Mouse (Mus musculus) kidney, adult 11 months (tissue): Measurements from ENCODE around the gene Sppl2c.

Experiments used
- DNase-seq: peaks from one replicate; pipeline ENCODE4 v3.0.0; 2022

Gene Sppl2c

DNA sequence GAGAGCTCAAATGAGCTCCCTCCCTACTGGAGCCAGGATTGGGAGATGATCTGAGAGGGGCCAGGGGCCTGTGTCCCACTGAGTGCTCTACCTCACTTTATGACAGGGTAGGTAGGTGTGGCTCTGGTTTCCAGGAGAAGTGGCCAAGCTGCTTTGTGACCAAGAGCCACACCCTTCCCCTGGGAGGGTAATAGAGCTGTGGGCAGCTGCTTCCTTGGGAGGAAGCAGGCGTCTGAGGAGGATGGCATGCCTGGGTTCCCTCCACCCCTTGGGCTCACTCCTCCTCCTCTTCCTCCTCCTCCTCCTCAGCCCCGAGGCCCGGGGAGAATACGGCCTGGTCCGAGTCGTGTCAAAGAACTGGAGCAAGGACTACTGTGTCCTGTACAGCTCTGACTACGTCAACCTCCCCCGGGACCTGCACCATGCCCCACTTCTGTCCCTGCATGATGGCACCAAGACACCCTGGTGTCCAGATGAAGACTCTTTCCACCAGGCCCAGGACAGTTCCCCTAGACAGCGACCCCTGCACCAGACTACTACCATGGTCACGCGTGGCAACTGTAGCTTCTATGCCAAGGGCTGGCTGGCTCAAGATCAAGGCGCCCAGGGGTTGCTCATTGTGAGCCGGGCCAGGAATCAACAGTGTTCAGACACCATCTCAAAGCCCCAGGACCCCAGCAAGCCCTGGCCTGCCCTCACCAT lies at the start of gene Sppl2c:
Gene Sppl2c (plus strand): TSS at position 193 of the 702 bp plus-strand sequence.
- DNase-seq = no peak

- DNase-seq = no peak
Observed at GRCm38 (mm10) chr11:104138976-104139375, 47.2 kb upstream of the Sppl2c start.

- no peak for DNase-seq
Observed at GRCm38 (mm10) chr11:104144930-104145329, 41.2 kb upstream of the Sppl2c start.

DNA sequence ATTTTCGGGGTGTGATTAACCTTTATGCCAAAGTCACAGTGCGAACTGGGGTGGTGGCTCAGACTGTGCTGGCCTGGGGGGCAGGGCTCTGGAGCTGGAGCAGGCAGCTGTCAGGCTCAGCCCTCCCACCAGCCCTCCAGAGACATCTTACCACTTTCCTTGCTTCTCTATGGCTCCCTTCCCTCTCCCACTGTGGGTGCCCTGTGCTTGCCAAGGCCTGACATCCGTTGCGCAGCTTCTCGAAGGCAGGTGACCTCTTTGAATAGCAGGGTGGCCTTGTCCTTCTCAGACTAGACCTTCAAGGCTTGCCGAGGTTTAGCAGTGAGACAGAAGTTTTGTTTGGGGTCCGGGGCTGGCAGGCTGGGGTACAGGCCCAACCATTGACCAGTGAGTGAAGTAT lies 37.3 kb upstream of the Sppl2c start:
- DNase-seq = no peak

DNA sequence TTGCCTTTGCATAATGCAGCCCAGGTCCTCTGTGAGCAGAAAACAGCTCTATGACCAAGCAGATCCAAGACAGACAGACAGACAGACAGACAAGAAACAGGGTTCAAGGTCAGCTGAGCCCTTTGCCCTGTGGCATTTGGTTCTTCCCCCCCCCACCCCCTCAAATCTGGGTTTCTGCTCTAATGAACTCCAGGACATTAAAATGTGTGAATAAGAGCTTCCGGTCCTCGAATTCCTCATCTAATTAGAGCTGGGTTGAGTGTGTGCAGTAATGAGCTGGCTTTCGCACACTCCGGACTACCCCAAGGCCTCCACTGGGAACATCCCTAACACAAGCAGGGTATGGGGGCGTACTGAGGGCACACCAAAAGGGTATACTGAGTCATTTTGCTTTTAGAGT lies 35.2 kb upstream of the Sppl2c start:
- no peak for DNase-seq

DNA sequence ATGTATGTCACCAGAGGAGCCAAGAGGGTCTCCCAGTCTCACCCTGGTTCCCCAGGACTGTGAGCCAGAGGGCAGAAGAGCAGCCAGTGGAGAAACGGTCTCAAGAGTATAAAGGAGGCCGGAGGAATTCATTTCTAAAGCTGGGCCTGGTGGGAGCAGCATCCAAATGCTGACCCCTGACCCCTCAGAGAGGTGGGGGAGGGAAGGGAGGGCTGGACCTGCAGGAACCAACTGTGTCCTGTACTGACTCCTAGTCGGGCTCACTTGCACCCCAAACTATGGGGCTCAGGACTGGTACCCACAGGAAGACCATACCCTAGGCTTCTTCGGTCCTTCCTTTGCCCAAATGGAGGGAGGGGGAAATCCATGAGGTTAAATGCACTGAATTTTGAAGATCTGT lies 31.8 kb upstream of the Sppl2c start:
- no peak for DNase-seq

DNA sequence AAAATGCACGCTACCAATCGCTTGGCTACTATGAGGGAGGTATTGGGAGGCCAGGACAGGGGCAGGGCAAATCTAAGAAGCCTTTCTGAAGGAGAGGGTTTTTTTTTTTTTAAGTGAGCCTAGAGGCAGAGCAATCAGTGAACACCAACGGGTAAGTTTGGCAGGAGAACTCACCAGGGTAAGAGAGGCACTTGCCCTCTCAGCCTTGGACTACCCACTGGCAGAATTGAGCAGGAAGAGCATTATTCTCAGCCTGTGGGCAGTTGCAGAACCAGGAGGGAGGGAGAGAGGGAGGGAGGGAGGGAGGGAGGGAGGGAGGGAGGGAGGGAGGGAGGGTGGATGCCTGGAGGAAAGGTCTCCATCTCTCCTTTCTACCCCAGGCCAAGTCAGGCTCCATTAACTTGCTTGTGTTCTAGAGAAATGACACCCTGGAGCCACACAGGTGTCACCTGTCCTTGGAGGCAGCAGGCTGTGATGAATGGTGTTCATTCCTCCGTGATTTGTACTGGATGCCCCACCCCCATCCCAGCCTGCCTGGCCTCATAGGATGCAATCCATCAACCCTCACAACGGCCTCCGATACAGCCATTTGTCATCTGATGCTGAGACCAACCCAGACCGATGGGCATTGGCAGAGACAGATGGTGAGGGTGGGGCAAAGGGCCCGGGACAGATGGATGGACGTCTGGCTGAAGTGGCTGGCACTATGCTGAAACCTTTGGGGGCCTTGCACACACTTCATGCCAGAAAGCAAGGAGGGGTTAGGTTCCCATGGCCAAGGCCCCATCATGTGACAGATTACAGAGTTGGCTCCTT lies 31.1 kb upstream of the Sppl2c start:
- no peak for DNase-seq

DNA sequence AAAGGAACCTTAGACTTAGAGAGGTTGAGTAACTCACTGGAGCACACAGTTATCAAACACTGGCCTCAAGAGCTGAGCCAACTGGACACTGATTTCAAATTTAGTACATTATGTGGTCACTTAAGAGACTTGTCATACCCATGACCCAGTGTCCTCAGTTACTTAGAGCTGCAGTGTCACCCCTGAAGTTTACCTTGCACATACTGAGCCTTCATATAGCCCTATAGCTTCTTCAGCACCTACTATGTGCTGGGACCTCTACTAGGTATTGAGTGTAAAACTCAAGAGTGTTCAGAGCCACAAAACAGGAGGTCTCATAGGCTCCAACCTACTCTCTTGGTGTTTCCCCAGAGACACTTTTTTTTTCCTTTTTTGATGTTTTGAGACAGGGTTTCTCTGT lies 30.2 kb upstream of the Sppl2c start:
- no peak for DNase-seq

DNA sequence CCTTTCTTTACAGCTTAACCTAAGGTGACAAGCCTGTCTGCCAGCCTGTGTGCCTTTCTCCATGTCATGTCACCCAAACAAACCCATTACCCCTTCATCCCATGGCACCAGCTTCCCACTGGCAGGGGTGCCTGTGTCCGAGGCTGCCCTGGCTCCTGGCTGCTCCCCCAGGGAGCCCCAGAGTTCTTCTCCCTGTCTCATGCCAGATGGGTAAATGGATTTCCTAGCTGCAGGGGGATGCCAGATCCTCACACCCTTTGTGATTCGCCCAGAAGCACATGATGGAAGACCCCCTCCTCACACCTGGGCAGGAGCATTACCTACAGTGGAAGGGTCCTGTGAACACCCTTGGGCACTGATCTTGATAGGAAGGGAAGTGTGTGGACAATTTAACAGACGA lies 29.7 kb upstream of the Sppl2c start:
- DNase-seq = no peak

DNA sequence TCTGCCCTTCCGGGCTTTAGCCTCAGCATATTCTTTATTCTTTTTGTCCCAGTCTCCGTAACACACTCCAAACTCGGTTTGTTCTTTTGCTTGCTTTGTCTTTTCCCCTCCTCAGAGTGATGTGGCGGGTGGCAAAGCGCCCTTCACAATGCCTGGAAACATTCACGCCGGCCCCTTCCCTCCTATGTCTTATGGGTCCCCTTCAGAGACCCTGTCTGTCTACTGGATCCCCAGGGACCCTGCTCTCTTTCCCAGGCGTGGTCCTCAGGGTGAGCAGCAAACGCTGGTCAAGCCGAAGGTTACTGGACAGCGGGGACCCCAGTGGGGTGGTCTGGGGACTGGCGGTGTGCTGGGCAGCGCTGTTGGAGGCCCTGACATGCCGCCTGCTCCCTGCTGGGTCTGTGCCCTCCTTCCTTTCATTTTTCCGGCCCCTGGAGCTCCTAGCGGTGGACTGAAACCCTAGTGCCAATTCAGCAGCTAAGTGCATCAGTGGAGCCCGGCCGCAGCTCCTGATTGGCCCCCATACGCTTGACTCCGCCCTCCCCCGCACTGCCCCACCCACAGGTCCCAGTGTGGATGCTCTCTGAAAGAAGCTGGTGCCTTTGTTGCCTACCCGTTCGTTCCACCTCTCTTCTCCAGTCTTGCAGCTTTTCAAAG lies 28.4 kb upstream of the Sppl2c start:
- DNase-seq = peak; percentile 8

GRCm38 (mm10) chr11:104158260-104158907 lies 27.7 kb upstream of the Sppl2c start:
- no peak for DNase-seq

DNA sequence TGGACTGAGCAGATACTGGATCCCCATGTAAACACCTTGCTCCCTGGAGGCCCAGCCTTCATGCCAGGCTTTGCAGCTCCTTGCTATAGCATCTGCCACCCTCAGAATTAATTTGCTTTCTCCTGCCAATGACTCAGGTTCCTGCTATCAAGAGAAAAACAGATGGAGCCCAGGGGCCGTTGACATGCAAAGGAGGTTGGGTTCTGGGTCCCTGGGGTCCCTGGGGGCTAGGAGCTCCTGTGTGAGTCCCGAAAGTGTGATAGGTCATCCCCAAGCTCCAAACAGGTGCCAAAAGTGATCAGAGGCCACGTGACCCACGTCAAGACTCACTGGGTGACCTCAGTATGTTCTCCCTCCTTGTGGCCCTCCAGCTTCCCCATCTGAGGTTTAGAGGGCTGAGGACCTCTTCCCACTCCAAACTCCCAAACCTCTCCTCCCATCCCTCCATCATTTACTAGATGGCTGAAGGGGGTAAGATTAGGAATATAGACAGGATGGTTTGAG lies 26.3 kb upstream of the Sppl2c start:
- DNase-seq = no peak

- DNase-seq = no peak
Observed at GRCm38 (mm10) chr11:104161153-104161552, 25.0 kb upstream of the Sppl2c start.

DNA sequence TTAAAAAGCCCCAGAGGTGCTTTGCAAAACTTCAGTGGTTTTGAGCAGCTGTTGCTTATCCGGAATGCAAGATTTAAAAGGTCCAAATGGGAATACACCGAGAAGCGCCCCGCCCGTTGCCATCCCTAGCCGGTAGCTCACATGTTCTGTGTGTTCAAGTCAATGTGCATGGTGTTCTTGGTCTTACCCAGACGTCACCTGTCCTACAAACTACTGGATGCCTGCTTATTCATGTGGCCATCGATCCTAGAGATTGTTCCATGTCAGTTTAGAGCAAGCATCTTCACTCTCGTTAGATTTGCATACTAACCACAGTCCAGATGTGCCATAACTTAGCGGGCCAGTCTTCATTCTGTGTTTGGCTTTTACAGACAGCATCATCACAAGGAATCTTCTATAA lies 21.9 kb upstream of the Sppl2c start:
- DNase-seq = no peak

DNA sequence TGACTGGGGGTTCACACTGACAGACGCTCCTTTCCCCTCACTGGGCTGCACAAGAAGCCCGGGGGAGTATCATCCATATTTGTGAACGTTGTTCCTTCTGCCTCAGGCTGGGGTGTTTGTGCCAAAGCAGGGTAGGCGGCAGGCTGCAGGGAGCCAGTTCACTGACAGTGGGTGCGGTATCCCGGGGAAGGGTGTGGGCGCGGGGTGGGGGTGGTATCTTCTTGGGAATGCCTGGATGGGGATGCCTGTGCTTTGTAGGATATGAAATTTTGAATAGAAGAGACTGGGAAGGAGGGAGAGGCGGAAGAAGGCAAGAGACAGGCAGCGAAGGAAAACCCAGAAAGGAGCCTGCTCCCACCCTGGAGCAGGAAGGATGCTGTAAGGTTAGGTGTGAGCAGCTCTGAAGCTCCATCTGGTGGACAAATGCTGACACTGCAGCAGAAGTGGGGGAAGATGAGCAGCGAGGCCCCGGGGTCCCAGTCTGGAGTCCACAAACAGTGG lies 14.8 kb upstream of the Sppl2c start:
- peak; percentile 24 for DNase-seq

DNA sequence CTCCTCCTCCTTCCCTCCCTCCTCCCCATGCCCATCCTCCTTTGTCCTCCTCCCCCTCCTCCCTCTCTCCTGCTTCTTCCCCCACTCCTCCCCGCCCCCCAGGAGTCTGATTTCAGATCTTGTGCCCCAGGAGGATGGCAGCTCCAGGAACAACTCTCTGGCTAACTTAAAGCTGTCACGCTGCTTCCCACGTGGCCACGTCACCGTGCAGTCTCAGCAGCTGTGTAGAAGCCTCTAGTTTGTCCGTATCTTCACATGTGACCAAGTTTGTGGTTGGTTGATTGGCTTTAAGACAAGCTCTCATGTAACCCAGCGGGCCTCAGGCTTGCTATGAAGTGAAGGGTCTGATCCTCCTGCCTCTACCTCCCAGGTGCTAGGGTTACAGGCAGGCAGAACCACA lies 7.2 kb upstream of the Sppl2c start:
- no peak for DNase-seq

GRCm38 (mm10) chr11:104179804-104180203 lies 6.3 kb upstream of the Sppl2c start:
- DNase-seq = no peak

- DNase-seq = no peak
Observed at GRCm38 (mm10) chr11:104182141-104182540, 4.0 kb upstream of the Sppl2c start.

- no peak for DNase-seq
Observed at GRCm38 (mm10) chr11:104186837-104187150, 667 bp downstream of the Sppl2c start.

DNA sequence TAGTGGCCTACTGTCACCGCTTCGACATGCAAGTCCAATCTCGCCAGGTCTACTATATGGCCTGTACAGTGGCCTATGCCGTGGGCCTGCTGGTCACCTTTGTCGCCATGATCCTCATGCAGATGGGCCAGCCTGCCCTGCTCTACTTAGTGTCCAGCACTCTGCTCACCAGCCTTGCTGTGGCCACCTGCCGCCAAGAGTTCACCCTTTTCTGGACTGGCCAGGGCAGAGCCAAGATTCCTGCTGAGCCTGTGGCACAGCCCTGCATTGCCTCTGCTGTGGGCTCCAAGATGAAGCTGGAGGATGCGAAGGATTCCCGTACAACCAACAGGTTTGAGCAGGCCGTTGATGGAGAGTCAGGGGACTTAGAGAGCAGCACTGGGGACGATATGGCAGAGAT lies 1.6 kb downstream of the Sppl2c start:
- DNase-seq = no peak

GRCm38 (mm10) chr11:104190008-104190407 lies 3.9 kb downstream of the Sppl2c start:
- no peak for DNase-seq

GRCm38 (mm10) chr11:104195382-104195781 lies 9.3 kb downstream of the Sppl2c start:
- no peak for DNase-seq

DNA sequence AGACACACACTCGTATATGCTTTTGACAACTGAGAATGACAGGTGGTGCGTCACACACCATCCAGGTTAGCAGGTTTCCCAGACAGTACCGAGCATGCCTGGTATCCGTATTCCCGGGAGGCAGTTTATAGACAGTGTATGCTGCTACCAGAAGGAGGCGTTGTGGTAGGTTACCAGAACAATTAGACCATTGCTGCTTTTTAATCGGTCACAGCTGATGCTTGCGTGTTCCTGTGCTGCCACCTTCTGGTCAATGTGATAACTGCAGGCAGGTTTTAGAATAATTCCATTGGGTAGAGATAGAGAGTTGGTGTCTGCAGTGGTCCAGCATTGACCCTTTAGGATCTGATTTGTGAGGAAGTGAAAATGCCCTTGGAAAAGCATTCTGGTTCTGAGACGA lies 9.7 kb downstream of the Sppl2c start:
- peak; percentile 61 for DNase-seq
